Mouse (Mus musculus): ENCODE results near the gene Slc25a12. TPM values are rescaled to one million over a fixed set of nuclear protein-coding genes. Genes with fewer than 3 reads are reported as not detected.
A peak's percentile ranks its signal among the peaks of the same experiment; 100 is the strongest.

Slc25a12 gene
- polyA plus RNA-seq, 1 experiment = 3.7 TPM

- Histone ChIP-seq H3K4me3 (ENCODE audit: control insufficient read depth, low read depth, low read length) (no peak overlapping the region), H3K36me3 (ENCODE audit: control insufficient read depth, insufficient read depth, low read length) (no peaks in the 10 kb centered on the region), H3K27me3 (ENCODE audit: control insufficient read depth, insufficient read depth, low read length) (no peaks in the 10 kb centered on the region), H3K27ac (ENCODE audit: control insufficient read depth, insufficient read depth, low read depth, low read length) (no peak overlapping the region), H3K4me1 (ENCODE audit: control insufficient read depth, insufficient read depth, low read length) (peaks cover 2% of the 10 kb centered on the region; the same call in 1 of the 2 replicates)
- TF ChIP-seq POLR2A (IDR thresholded peaks at IDR 0.05; ENCODE audit: control insufficient read depth, low read depth, low read length) = no peak
- TF ChIP-seq CTCF (IDR thresholded peaks at IDR 0.05; ENCODE audit: control insufficient read depth, insufficient read depth, insufficient replicate concordance, low read depth, low read length) = no peak
Observed at GRCm38 (mm10) chr2:71349511-71349910, 18.0 kb downstream of the Slc25a12 start.

- Histone ChIP-seq H3K4me3 (ENCODE audit: control insufficient read depth, low read depth, low read length) (no peak overlapping the region), H3K27ac (ENCODE audit: control insufficient read depth, insufficient read depth, low read depth, low read length) (no peak overlapping the region), H3K4me1 (ENCODE audit: control insufficient read depth, insufficient read depth, low read length) (peaks cover 2% of the 10 kb centered on the region; the same call in 1 of the 2 replicates), H3K36me3 (ENCODE audit: control insufficient read depth, insufficient read depth, low read length) (no peaks in the 10 kb centered on the region), H3K27me3 (ENCODE audit: control insufficient read depth, insufficient read depth, low read length) (no peaks in the 10 kb centered on the region)
- TF ChIP-seq CTCF (IDR thresholded peaks at IDR 0.05; ENCODE audit: control insufficient read depth, insufficient read depth, insufficient replicate concordance, low read depth, low read length) = no peak
- TF ChIP-seq POLR2A (IDR thresholded peaks at IDR 0.05; ENCODE audit: control insufficient read depth, low read depth, low read length) = no peak
Observed at GRCm38 (mm10) chr2:71347732-71348490, 19.6 kb downstream of the Slc25a12 start.

- Histone ChIP-seq H3K4me3 (ENCODE audit: control insufficient read depth, low read depth, low read length) (no peak overlapping the region), H3K27ac (ENCODE audit: control insufficient read depth, insufficient read depth, low read depth, low read length) (no peak overlapping the region), H3K36me3 (ENCODE audit: control insufficient read depth, insufficient read depth, low read length) (no peaks in the 10 kb centered on the region), H3K4me1 (ENCODE audit: control insufficient read depth, insufficient read depth, low read length) (peaks cover 2% of the 10 kb centered on the region; the same call in 1 of the 2 replicates), H3K27me3 (ENCODE audit: control insufficient read depth, insufficient read depth, low read length) (no peaks in the 10 kb centered on the region)
- no peak for TF ChIP-seq POLR2A (IDR thresholded peaks at IDR 0.05; ENCODE audit: control insufficient read depth, low read depth, low read length)
Observed at GRCm38 (mm10) chr2:71347160-71347559, 20.4 kb downstream of the Slc25a12 start.

- no peak overlapping the region for H3K27ac ChIP-seq (ENCODE audit: control insufficient read depth, insufficient read depth, low read depth, low read length)
- H3K4me3 ChIP-seq (ENCODE audit: control insufficient read depth, low read depth, low read length) = no peak overlapping the region
- H3K27me3 ChIP-seq (ENCODE audit: control insufficient read depth, insufficient read depth, low read length) = no peaks in the 10 kb centered on the region
- no peaks in the 10 kb centered on the region for H3K36me3 ChIP-seq (ENCODE audit: control insufficient read depth, insufficient read depth, low read length)
- H3K4me1 ChIP-seq (ENCODE audit: control insufficient read depth, insufficient read depth, low read length) = peaks cover 2% of the 10 kb centered on the region; the same call in 1 of the 2 replicates
- TF ChIP-seq CTCF (IDR thresholded peaks at IDR 0.05; ENCODE audit: control insufficient read depth, insufficient read depth, insufficient replicate concordance, low read depth, low read length) (peak; percentile 49; the same call in 1 of the 2 replicates), POLR2A (IDR thresholded peaks at IDR 0.05; ENCODE audit: control insufficient read depth, low read depth, low read length) (no peak)
Observed at GRCm38 (mm10) chr2:71343884-71344640, 23.5 kb downstream of the Slc25a12 start.

- H3K27me3 ChIP-seq (ENCODE audit: control insufficient read depth, insufficient read depth, low read length) = no peaks in the 10 kb centered on the region
- TF ChIP-seq CTCF (IDR thresholded peaks at IDR 0.05; ENCODE audit: control insufficient read depth, insufficient read depth, insufficient replicate concordance, low read depth, low read length) (no peak), POLR2A (IDR thresholded peaks at IDR 0.05; ENCODE audit: control insufficient read depth, low read depth, low read length) (no peak)
- H3K27ac ChIP-seq (ENCODE audit: control insufficient read depth, insufficient read depth, low read depth, low read length) = no peak overlapping the region
- H3K36me3 ChIP-seq (ENCODE audit: control insufficient read depth, insufficient read depth, low read length) = no peaks in the 10 kb centered on the region
- peaks cover 2% of the 10 kb centered on the region; the same call in 1 of the 2 replicates for H3K4me1 ChIP-seq (ENCODE audit: control insufficient read depth, insufficient read depth, low read length)
- H3K4me3 ChIP-seq (ENCODE audit: control insufficient read depth, low read depth, low read length) = no peak overlapping the region
Observed at GRCm38 (mm10) chr2:71340126-71340525, 27.4 kb downstream of the Slc25a12 start.

GRCm38 (mm10) chr2:71338145-71338796, 29.3 kb downstream of the Slc25a12 start:
- no peak for TF ChIP-seq POLR2A (IDR thresholded peaks at IDR 0.05; ENCODE audit: control insufficient read depth, low read depth, low read length)
- no peak for TF ChIP-seq CTCF (IDR thresholded peaks at IDR 0.05; ENCODE audit: control insufficient read depth, insufficient read depth, insufficient replicate concordance, low read depth, low read length)
- Histone ChIP-seq H3K4me1 (ENCODE audit: control insufficient read depth, insufficient read depth, low read length) (peaks cover 5% of the 10 kb centered on the region; the same call in 1 of the 2 replicates), H3K27ac (ENCODE audit: control insufficient read depth, insufficient read depth, low read depth, low read length) (no peak overlapping the region), H3K27me3 (ENCODE audit: control insufficient read depth, insufficient read depth, low read length) (no peaks in the 10 kb centered on the region; the same call in 1 of the 2 replicates), H3K36me3 (ENCODE audit: control insufficient read depth, insufficient read depth, low read length) (no peaks in the 10 kb centered on the region), H3K4me3 (ENCODE audit: control insufficient read depth, low read depth, low read length) (no peak overlapping the region)

- Histone ChIP-seq H3K4me3 (ENCODE audit: control insufficient read depth, low read depth, low read length) (no peak overlapping the region), H3K36me3 (ENCODE audit: control insufficient read depth, insufficient read depth, low read length) (no peaks in the 10 kb centered on the region), H3K27ac (ENCODE audit: control insufficient read depth, insufficient read depth, low read depth, low read length) (no peak overlapping the region), H3K4me1 (ENCODE audit: control insufficient read depth, insufficient read depth, low read length) (peaks cover 5% of the 10 kb centered on the region; the same call in 1 of the 2 replicates), H3K27me3 (ENCODE audit: control insufficient read depth, insufficient read depth, low read length) (no peaks in the 10 kb centered on the region; the same call in 1 of the 2 replicates)
- TF ChIP-seq CTCF (IDR thresholded peaks at IDR 0.05; ENCODE audit: control insufficient read depth, insufficient read depth, insufficient replicate concordance, low read depth, low read length) (no peak), POLR2A (IDR thresholded peaks at IDR 0.05; ENCODE audit: control insufficient read depth, low read depth, low read length) (no peak)
Observed at GRCm38 (mm10) chr2:71336631-71337030, 30.9 kb downstream of the Slc25a12 start.

Data from testis, adult 2 months (tissue).